Mouse (Mus musculus) thymus, adult 2 months (tissue): ENCODE results near the gene Atraid. TPM values are rescaled to one million over a fixed set of nuclear protein-coding genes. Genes with fewer than 3 reads are reported as not detected.
"Not testable (repeated sequence)": the region's sequence is repeated elsewhere in the genome, so short reads cannot be mapped to it uniquely, and the experiment has no call there.

ENCODE experiments used
- DNase-seq: peaks from one replicate; pipeline ENCODE4 v3.0.0; 2021
- H3K27ac ChIP-seq: fragments of 200-500 bp; 2 replicates; pipeline ENCODE4 v1.5.1; 2012; ENCODE audit warnings: low read length, control low read depth; ENCODE audit not compliant: control insufficient read depth, insufficient read depth
- H3K27me3 ChIP-seq: fragments of 200-500 bp; 2 replicates; pipeline ENCODE4 v1.6.1; 2012; ENCODE audit warnings: mild to moderate bottlenecking, low read length, moderate library complexity, mixed read lengths; ENCODE audit not compliant: control insufficient read depth, insufficient read depth
- H3K36me3 ChIP-seq: fragments of 200-500 bp; 2 replicates; pipeline ENCODE4 v1.6.1; 2012; ENCODE audit warnings: mild to moderate bottlenecking, low read length, moderate library complexity; ENCODE audit not compliant: control insufficient read depth, insufficient read depth
- H3K4me1 ChIP-seq: fragments of 200-500 bp; replicated peaks from 2 replicates; pipeline ENCODE4 v1.6.1; 2012; ENCODE audit warnings: low read length; ENCODE audit not compliant: control insufficient read depth, insufficient read depth
- H3K4me3 ChIP-seq: fragments of 200-500 bp; 2 replicates; pipeline ENCODE4 v1.5.1; 2012; ENCODE audit warnings: mild to moderate bottlenecking, low read length, control low read depth, moderate library complexity; ENCODE audit not compliant: control insufficient read depth, insufficient read depth
- CTCF ChIP-seq: fragments of 200-500 bp; IDR thresholded peaks from 2 replicates; pipeline ENCODE4 v1.5.1; 2012; ENCODE audit warnings: mild to moderate bottlenecking, control low read depth, low read length, moderate library complexity, borderline replicate concordance; ENCODE audit not compliant: control insufficient read depth, poor library complexity, insufficient read depth; ENCODE audit errors: extremely low read depth
- POLR2A ChIP-seq: fragments of 200-500 bp; IDR thresholded peaks from 2 replicates; pipeline ENCODE4 v1.6.1; 2012; ENCODE audit warnings: mild to moderate bottlenecking, low read length, control low read depth, moderate library complexity; ENCODE audit not compliant: control insufficient read depth, poor library complexity, insufficient read depth; ENCODE audit errors: extremely low read depth
- WGBS: fragments of 180-500 bp; shearing (Covaris S2); methylation state at CpG from one replicate; pipeline ENCODE4 v1.1.7; 2018; 5-methylcytosine and 5-hydroxymethylcytosine counted together
- polyA plus RNA-seq: library from polyadenylated mRNA; depleted of rRNA; stranded (reverse); fragments of >200 nt; gene quantifications from 2 replicates; pipeline ENCODE4 v1.2.3, GENCODE M21; 2012

The Atraid gene
- polyA plus RNA-seq, 1 experiment = 67.0 TPM

- Histone ChIP-seq H3K36me3 (no peaks in the 10 kb centered on the region), H3K4me3 (no peak overlapping the region), H3K27me3 (no peaks in the 10 kb centered on the region), H3K27ac (no peak overlapping the region), H3K4me1 (peaks cover 13% of the 10 kb centered on the region)
- DNase-seq = no peak
- no peak for TF ChIP-seq CTCF
- TF ChIP-seq POLR2A = no peak
Observed at GRCm38 (mm10) chr5:31050427-31050826, 2.3 kb downstream of the Atraid start.

DNA sequence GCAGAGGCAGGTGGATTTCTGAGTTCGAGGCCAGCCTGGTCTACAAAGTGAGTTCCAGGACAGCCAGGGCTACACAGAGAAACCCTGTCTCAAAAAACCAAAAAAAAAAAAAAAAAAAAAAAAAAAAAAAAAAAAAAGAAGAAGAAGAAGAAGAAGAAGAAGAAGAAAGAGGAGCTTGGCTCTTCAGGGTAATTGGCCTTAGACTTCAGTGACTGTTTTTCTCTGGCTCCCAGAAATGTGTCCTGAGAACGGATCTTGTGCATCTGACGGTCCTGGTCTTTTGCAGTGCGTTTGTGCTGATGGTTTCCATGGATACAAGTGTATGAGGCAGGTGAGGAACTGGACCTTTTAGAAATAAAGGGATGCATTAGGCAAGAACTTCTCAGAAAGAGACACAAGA is 5.6 kb downstream of the Atraid start:
- peaks cover 11% of the 10 kb centered on the region for H3K4me1 ChIP-seq
- not testable (repeated sequence) for H3K27me3 ChIP-seq, DNase-seq, H3K27ac ChIP-seq, H3K36me3 ChIP-seq, H3K4me3 ChIP-seq
- 93% methylated on average over 4 of the region's 4 CpGs for WGBS

DNA sequence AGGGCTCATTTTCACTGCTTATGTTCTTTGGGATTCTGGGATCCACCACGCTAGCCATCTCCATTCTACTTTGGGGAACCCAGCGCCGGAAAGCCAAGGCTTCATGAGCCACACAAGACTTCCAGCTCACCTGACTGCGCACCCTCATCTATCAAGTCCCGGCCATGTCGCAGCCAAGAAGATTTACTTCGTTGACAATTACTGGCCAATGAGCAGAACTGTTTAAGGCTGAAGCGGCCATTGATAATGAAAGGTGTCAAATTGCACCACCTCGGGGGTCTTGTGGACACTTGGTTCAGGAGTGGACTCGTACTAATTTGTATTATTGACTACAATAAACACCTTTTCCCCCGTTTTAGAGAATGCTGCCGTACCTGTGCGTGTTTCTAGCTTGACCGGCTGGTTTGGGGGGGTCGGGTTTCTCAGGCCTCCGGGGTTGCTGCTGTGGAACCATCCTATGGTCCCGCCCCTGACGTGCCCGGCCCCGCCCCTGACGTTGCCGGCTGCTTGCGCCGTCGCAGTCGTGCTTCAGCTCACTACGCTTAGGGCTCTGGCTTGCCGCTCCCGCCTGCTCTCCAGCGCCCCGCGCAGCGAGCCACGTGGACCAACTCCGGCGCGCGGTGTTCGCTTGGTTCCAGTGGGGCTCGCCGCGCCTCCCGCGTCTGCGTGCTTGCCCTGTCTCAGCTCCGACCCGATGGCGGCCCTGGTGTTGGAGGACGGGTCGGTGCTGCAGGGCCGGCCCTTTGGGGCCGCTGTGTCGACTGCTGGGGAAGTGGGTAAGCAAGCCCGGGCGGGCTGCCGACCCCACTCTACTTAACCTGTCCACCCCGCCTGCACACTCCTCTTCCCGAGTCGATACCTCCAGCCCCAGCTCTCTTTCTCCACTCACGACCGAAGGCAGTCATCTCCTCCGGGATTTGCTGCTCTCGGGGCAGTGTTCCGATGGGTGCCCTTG is 6.4 kb downstream of the Atraid start, which contains the start of gene Cad:
Gene Cad (plus strand): TSS at position 520 of the 955 bp plus-strand sequence.
- peak; percentile 96 for DNase-seq
- 3% methylated on average over 64 of the region's 64 CpGs for WGBS
- Histone ChIP-seq H3K27me3 (no peaks in the 10 kb centered on the region), H3K4me3 (peak within 1 kb of the TSS; percentile 73), H3K27ac (no peak within 1 kb of the TSS), H3K4me1 (peaks cover 11% of the 10 kb centered on the region), H3K36me3 (no peaks in the 10 kb centered on the region)
- TF ChIP-seq CTCF = no peak; the same call in 1 of the 2 replicates
- TF ChIP-seq POLR2A = peak; percentile 77

DNA sequence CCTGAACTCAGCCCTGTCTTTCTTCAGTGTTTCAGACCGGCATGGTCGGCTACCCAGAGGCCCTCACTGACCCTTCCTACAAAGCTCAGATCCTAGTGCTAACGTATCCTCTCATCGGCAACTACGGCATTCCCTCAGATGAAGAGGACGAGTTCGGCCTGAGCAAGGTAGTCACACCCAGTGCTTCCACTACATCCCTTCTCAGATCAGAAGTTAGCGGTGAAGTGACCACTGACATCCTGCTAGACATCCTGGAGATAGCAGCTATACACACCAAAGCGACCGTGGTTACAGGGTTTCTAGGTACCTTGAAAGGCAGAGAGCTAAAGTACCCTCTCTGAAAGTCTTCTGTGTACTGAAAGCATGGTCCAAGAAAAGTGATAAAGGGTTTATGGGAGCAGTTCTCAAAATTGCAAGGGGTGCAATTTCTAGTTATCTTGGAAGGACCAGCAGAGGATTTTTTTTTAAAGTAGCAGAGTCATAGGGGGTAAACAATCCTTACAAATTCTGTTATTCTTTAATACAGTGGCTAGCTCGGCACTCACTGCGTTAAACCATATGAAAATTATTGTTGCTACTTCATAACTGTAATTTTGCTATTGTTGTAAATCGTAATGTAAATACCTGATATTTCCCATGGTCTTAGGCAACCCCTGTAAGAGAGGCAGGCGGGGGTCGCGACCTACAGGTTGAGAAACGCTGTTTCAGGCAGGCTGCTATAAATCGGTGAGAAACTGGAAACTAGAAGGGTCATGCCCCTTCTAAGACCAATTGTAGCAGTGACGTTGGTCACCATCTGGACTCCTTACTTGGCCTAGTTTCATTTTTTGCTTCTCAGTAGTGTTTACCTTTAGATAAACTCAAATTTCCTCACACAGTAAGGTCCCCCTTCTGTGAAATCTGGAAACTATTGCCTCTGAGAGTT is 7.4 kb downstream of the Atraid start:
- H3K36me3 ChIP-seq = no peaks in the 10 kb centered on the region
- no peak for DNase-seq
- no peak overlapping the region for H3K27ac ChIP-seq
- no peaks in the 10 kb centered on the region for H3K27me3 ChIP-seq
- 40% methylated on average over 19 of the region's 19 CpGs for WGBS
- peaks cover 11% of the 10 kb centered on the region for H3K4me1 ChIP-seq
- H3K4me3 ChIP-seq = peak overlapping the region; percentile 73
- TF ChIP-seq CTCF (no peak), POLR2A (no peak)

DNA sequence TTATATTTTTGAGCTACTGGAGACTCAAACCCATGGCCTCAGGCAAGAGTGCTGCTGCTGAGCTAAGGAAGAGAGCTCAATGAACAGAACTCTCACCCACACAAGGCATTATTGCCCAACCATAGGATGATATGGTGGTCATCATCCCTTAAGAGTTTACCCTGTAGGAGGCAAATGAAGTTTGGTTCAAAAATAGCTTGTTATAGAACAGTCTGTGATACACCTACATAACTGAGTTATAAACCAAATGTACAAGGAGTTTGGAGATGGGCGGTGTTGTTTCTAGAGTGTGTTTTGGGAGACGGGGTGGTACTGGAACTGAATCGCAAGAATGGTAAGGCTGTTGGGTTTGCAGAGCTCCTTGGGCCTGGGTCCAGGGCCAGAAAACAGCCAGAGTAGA is 21.7 kb downstream of the Atraid start:
- Histone ChIP-seq H3K27me3 (no peaks in the 10 kb centered on the region), H3K36me3 (peaks cover 11% of the 10 kb centered on the region), H3K4me1 (no peaks in the 10 kb centered on the region), H3K27ac (no peak overlapping the region), H3K4me3 (no peak overlapping the region)
- TF ChIP-seq POLR2A = no peak
- TF ChIP-seq CTCF = no peak
- no peak for DNase-seq
- WGBS = 99% methylated on average over 3 of the region's 3 CpGs

DNA sequence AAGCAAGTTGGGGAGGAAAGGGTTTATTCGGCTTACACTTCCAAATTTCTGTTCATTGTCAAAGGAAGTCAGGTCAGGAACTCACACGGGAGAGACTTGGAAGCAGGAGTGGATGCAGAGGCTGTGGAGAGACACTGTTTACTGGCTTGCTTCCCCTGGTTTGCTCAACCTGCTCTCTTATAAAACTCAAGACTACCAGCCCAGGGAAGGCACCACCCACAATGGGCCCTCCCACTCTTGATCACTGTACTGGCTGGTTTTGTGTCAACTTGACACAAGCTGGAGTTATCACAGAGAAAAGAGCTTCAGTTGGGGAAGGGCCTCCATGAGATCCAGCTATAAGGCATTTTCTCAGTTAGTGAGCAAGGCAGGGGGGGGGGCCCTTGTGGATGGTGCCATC is 22.9 kb downstream of the Atraid start:
- Histone ChIP-seq H3K36me3 (peaks cover 11% of the 10 kb centered on the region), H3K4me1 (no peaks in the 10 kb centered on the region), H3K4me3 (no peak overlapping the region), H3K27me3 (no peaks in the 10 kb centered on the region), H3K27ac (no peak overlapping the region)
- WGBS = 92% methylated on average over 2 of the region's 2 CpGs
- no peak for TF ChIP-seq CTCF
- no peak for TF ChIP-seq POLR2A
- no peak for DNase-seq
